Mouse (Mus musculus) G1E-ER4 (cell line): ENCODE data around the gene RPS10-NUDT3. TPM values are rescaled to one million over a fixed set of nuclear protein-coding genes. Genes with fewer than 3 reads are reported as not detected.

Experiments used
- GATA1 ChIP-seq: IDR thresholded peaks from one replicate; pipeline ENCODE4 v1.8.0; 2012; ENCODE audit warnings: low read length, inconsistent platforms
- polyA plus RNA-seq: library from polyadenylated mRNA; stranded (reverse); fragments of >175 nt; gene quantifications from 2 replicates; pipeline ENCODE4 v1.2.3, GENCODE M21; 2012

The RPS10-NUDT3 gene
- not detected in 2 replicates for polyA plus RNA-seq

DNA sequence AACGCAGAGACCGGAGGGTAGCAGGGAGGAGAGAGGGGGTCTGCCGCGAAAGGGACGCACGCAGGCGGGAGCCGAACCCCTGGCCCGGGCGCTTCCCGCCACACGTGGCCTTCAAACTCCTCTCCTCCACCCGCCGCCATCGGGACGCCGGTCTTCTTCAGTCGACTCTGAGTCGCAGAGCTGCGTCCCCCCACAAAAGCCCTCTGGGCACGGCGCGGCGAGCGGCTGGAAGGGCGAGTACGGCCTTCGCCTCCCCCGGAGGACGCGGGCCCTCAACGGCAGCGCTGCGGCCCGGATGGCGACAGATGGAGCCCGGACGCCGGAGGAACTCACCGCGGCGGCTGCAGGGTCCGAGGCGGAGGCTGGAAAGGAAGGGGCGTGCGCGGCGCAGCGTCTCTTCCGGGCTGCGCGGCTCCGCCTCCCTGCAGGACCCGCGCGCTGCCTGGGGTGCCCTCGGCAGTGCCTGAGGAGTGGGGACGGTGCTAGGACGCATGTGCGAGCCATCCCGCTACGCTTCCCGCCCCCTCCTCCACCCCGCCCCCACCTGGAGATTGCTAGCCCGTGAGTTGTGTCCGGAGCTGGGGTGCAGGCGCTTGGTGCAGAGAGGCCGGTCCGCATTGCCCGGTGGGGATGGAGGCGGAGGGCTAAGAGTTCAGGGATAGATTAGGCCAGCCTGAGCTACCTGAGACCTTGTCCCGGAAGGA lies at the start of gene RPS10-NUDT3:
Gene RPS10-NUDT3, minus strand, starts transcription at position 352 of the 704 bp plus-strand sequence.
- TF ChIP-seq GATA1: no peak

DNA sequence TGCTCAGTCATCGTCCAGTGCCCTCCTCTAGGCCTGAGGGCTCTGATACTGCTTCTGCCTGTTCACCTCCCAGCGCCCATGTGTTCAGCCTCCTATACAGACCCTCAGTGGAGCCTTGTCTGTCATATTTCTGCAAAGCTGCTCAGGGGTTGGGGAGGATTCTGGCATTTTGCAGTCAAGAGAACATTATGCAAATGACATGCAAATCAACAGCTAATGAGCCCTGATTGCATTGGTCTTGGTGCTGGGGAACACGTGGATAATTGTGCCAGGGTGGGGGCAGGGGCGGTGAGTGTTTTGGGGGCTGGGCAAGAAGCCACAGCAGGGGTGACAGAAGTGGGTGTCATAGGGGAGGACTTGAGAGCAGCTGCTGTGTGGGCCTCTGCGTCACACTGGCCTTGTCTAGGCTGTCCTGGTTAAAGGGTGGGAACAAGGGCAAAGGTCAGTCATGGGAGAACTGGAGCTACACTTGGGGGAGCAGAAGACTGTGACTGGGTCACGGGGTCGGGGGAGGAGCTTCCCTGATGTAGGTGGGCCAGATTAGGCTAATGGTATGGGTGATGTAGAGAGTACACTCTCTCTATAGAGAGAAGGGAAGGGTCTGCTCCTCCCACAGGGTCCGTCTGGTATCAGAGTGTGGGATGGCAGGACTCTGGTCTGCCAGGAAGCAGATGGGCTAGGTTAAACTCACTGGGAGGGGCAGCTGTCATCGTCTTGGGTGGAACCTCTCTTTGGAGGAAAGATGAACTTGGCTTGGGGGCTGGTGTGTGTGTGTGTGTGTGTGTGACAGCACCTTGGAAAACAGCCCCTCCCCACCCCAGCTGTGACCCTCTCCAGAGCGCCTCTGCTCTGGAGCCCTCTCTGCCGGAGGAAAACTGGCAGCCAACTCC lies 44.1 kb upstream of the RPS10-NUDT3 start:
- TF ChIP-seq GATA1: no peak

DNA sequence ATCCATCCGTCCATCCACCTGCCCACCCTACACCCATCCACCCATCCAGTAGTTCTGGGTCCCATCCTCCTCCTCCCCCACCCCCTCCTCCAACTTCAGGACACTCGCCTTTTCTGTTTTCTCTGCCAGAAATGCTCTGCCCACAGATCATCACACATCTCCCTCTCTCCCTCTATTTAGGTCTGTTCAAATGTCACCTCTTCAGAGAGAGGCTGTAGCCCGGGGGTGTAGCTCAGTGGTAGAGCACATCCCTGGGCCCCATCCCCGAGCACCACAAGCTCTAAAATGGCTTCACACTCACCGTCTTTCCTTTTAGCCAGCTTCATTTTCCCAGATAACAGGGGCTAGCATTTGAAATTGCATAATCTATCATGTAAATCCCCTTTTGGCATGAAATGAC lies 42.7 kb upstream of the RPS10-NUDT3 start:
- TF ChIP-seq GATA1: no peak

DNA sequence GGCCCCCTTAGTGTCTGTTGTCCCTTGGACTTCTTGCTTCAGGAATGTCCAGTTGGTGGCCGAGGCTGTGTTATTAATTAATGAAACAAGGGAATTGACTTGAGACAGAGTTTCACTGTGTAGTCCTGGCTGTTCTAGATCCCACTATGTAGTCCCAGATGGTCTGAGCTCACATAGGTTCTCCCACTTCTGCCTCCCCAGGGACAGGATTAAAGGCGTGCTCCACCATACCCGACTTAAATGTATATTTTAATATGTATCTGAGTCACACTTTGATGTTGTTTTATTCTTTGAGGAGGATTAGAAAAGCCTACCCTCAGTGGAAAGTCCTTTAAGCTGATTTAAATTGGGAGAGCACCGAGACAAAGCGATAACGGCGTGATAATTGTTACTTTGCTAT lies 41.2 kb upstream of the RPS10-NUDT3 start:
- no peak for TF ChIP-seq GATA1

DNA sequence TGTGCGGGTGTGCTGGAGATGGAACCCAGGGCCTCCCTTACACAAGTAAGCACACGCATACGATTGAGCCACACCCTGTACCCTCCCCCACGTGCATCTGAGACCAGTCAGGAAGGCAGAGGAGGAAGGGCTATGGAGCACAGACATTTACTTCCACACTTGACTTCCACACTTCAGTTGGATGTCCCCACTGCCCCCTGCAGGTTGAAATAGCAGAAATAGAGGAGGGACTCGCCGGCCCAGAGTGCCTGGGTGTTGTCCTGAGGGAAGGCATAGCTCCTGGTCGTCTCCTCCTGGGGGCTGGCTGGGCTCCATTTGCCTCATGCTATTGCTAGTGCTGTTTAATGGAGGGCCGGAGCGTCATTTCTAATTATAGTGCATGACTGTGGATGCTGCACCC lies 40.4 kb upstream of the RPS10-NUDT3 start:
- TF ChIP-seq GATA1: no peak

DNA sequence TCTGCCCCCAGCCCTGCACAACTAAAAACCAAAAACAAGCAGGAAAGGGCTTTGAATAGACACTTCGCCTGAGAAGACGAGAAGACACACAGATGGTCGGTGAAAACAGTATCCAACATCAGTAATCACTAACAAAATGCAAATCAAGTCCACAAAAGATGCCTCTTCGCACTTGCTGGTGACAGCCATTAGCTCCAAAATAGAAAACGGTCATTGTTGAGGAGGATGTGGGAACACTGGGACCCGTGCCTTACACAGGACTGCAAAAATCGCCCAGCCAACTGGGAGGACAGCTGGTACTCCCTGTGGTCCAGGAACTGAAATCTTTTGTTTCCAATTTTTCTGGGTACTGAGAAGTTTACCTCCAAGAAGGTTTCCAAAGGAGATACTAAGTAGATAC lies 38.9 kb upstream of the RPS10-NUDT3 start:
- no peak for TF ChIP-seq GATA1

DNA sequence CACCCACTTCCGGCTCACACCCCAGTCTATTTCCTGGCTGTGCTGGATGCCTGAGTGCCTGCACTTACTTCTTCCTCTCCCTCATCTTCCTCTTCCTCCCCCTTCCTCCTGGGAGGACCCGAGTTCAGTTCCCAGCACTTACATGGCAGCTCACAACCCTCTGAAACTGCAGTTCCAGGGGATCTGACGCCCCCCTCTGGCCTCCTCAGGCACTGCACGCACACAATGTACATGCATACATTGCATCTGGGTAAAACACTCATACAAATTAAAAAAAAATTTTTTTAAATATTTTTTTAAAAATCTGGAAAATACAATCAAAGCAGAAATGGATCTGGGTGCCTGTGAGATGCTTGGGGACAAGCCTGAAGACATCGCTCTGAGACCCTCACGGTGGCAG lies 36.7 kb upstream of the RPS10-NUDT3 start:
- no peak for TF ChIP-seq GATA1

DNA sequence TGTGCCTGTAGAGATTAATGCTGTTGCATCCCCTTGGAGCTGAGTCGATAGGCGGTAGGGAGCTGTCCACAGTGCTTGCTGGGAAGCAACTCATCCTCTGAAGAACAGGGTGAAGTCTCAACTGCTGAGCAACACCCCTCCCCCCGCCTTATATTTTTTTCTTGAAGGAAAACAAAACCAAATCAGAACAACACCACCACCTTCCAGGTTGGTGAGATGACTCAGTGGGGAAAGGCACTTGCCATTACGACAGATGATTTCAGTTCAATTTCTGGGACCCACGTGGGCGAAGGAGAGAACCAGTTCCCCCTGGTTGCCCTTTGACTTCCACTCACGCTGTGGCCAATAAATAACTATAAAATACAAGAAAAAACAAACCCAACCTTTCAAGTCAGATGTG lies 23.7 kb upstream of the RPS10-NUDT3 start:
- TF ChIP-seq GATA1: no peak

DNA sequence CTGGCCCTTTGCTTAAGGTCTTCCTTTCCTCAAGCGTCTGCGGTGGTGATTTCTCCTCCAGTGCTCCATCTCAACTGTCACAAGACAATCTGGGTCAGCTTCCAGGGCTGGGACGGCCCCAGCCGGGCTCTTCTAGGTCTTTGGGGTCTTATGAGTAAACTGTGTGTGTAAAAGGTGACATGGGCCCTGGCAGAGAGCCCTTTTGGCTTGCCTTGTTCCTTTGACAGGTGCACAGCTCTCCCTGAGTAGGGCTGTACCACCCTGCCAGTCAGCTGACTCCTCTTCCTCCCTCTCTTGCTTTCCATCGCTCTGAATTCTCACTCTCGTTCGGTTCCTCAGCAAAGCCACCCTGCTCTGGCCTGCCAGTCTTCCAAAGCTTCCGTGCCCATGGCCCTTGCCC lies 22.1 kb upstream of the RPS10-NUDT3 start:
- TF ChIP-seq GATA1: no peak

DNA sequence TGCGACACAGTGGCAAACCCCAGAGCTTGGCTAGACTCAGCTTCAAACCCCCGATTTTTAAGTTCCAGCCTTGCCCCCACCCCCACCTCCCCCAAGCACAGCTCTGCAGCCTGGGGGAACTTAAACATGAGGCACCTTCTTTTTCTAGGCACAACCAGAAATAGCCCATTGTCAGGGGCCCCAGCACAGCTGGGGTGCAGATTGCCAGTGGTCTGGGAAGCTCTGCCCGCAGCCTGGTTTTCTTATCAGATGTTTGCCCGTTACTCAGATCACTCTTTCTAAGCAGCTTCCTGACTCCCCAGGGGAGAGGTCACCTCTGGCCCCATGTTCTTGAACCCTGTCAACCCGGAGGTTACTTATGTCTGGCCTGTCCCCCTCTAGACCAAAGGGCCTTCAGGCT lies 21.4 kb upstream of the RPS10-NUDT3 start:
- no peak for TF ChIP-seq GATA1

DNA sequence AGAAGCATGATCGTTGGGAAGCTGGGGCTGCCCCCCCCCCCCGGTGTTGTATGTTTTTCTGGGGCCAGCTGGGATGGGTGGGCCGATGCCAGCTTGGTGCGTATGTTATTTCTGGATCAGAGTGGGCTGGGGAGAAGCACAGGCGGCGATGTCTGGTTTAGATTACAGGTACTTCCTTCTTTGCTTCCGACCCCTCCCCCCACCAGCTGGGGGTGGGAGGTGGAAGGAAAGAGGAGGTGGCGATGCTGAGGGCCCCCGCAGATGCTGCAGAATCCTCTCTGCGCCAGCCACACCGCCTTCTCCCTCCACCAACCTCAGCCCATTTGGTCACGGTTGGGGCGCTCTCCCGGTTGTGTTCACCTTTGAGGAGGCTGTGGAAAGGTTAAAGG lies 21.0 kb upstream of the RPS10-NUDT3 start:
- TF ChIP-seq GATA1: no peak

DNA sequence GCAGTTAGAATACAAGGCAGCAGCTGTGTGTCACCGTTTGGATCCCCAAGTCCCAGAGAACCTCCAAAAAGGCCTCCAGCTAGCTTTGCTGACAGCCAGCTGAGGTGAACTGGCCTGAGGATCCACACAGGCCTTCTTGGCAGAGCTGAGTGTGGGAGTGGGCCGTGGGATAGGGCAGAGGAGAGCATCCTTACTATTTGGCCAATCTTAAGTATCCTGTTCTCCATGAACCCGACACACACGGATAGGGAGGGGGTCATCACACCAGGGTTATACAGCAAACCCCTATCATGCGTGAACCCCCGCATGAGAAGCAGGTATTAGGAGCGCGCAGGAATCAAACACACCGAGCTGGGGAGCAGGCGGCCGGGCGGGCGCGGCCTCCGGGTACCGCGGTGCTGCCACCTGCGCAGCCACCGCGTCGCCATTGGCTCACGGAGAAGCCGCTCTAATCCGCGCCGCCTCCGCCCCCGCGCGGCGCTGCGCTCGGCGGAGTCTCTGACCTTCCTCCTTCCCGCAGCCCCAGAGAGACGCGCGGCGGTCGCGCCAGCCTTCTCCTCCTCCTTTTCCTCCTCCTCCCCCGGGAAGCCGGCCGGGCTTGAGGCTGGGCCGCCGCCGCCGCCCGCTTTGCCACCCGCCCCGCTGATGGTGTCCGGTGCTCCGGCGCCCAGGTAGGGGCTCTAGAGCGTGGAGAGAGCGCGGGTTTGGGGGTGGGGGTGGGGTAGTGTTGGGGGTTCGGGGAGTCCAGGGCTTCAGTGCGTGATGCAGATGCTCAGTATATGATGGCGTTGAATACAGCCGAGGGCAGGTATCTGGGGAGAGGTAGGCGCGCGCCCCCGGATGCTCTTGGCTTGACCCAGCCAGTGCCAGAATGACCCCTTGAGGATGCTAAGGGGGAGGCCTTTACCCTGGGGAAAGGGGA lies 20.3 kb upstream of the RPS10-NUDT3 start, which contains the start of gene Pacsin1:
Gene Pacsin1, plus strand, starts transcription at position 421 of the 922 bp plus-strand sequence.
- TF ChIP-seq GATA1: no peak

DNA sequence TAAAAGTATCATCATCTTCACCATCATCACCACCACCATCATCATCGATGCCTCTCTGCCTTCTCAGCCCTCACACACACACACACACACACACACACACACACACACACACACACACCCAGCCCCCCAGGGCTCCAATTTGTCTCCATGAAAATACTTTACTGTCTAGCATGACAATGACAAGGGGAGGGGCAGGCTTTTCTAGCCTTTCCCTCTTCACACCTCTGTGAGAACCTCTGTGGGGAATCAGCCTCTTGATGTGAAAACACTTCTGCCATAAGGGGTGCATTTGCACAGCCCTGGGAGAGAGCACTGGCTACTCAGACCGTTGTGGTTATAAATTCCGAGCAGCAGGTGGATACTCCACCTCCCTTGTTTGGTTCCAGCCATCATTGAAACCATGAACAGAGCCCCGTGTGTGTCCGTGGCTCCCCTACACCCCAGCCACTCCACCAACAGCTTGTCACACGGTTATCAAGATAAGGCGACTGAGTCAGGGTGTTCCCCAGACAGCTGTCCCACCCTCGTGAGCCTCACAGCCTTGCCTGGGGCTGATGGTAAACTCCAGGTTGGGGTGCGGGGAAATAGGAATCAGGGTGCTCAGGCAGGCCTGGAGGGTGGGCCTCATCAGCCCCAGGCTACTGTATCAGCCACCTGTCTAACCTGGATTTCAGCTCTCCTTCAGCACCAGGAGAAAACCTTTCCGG lies 18.4 kb upstream of the RPS10-NUDT3 start:
- TF ChIP-seq GATA1: no peak

DNA sequence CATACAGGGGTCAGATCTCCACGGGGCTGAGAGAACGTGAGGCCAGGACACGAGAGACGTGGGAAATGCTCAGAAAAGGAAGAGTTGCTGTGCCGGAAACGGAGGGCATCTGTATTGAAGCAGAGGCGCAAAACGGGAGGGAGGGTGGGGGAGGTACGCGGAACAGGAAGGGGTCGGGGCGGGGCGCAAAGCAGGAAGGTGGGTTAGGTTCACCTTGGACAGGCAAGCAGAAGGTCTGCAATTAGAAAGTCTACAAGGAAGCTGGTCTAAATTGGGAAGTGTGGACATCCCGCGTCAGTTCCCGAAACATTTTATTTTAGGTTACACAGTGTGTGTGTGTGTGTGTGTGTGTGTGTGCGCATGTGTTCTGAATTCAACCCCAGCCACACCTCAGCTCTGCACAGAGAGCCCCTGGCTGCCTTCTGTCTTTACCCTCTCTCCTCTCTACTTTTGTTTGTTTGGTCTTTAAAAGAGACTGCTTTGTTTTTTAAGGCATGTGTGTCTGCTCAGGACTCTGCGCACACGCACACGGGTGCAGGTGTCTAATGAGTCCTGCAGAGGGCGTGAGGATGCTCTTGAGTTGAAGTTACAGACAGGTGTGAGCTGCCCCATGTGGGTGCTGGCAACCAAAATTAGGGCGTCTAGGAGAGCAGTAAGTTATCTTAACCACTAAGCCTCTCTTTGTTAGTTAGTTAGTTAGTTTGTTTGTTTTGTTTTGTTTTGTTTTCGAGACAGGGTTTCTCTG lies 17.2 kb upstream of the RPS10-NUDT3 start:
- TF ChIP-seq GATA1: no peak
